Mouse (Mus musculus) ES-CJ7 (cell line): ENCODE measurements around the gene Fam47e.

Experiments
- DNase-seq: peaks from one replicate; pipeline ENCODE4 v3.0.0; 2011; ENCODE audit warnings: low read depth, low spot score

The Fam47e gene

GRCm38 (mm10) chr5:92602691-92603690 is 48.1 kb downstream of the Fam47e start, which contains the start of gene Stbd1:
Gene Stbd1 (plus strand): TSS chr5:92603041.
- peak; percentile 60 for DNase-seq

- DNase-seq: no peak
Observed at GRCm38 (mm10) chr5:92604452-92605247, 49.8 kb downstream of the Fam47e start.

DNA sequence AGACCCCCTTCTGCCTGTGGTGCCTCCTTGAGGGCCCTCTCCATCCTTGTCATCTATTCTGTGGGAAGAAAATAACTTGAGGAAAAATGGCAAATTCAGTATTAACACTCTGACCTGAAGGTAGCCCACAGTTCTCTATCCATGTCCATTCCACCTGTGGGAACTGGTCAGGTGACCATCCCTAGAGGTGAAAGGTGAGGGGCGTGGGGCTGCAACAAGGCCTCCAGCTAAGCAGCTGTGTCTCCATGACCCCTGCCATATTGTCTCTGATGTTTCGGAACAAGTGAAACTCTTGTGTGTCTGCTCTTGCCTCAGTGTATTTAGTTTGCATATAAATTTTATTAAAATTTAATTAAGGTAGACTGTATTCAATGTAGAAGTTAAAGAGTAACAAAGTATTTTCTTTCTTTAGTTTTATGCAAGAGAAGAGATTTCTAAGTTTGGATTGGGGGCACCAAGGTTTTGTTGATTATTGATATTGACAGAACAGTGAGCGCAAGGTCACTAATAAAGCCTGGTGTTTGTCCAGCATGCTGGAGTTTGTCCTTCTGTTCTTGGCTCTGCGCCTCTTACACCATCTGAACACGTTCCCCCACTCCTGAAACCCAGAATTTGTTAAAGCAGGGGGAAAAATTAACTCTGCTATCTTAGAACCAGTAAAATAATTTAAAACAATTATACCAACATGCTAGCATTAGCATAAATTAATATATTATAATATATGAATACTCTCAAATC is 52.8 kb downstream of the Fam47e start:
- no peak for DNase-seq

DNA sequence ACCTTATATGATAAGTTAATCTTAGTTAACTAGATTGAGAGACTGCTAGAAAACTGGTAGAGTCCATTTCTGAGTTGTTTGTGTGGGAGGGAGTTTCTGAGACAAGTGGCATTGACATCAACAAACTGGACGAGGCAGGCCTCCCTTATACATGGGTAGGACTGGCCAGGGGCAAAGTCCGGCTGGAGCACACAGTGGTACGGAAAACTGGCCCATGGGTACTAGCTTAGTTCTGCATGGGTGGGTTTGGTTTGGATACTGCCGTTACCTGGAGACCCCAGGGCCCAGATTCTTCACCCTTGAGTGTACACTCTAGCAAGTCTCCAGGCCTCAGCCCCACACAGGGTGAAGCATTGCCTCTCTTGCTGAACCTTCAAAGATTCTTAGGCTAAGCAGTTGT is 57.9 kb downstream of the Fam47e start:
- no peak for DNase-seq

DNA sequence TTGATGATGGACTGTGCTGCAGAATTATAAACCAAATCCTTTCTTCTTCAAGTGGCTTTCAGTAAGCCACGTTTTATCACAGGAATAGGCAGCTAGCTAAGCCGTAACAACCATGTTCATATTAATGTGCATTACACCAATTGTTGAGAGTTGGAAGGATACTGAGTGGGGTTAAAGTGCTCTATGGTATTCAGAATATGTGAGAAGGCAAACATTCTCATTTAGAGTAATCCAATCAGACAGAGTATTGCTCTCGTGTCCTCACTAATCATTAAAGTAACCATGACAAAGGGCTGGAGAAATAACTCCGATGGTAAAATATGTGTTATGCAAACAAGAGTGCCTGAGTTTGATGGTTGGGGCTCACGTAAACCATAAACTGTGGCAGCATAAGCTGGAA is 67.0 kb downstream of the Fam47e start:
- no peak for DNase-seq

DNA sequence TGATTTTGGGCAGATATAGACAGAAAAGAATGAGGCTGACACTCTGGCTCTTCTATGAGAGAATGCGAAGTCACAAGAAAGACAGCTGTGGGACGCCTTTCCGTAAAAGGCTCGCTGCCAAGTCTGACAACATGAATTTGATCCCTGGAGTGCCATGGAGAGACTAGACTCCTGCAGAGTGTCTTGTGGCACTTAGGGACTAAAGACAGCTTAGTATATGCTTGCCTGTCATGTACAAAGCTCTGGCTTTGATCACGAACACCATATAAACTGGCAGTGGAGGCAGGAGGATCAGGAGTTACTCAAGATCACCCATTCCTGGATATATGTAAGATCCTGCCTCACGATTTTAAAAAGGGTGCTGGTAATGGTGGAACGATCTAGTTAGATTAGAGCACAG is 73.0 kb downstream of the Fam47e start:
- no peak for DNase-seq

- peak; percentile 33 for DNase-seq
Observed at GRCm38 (mm10) chr5:92633526-92633925, 78.7 kb downstream of the Fam47e start.

DNA sequence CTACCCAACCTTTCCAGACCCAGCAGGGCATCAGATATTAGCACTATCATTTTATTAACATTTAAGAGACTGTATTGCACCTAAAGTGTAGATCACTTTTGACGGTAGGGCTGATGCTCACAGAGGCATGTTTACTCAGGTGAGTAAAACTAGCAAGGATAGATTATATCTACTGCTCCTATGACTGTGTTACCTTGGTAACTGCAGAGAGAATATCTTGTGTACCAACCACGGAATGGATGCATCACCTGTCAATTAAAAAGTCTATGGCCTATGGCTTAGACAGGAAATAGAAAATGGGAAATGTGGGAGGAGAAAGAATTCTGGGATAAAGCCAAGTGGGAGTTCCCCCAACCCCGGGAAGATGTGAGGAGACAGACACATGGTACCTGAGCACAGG is 80.0 kb downstream of the Fam47e start:
- no peak for DNase-seq

DNA sequence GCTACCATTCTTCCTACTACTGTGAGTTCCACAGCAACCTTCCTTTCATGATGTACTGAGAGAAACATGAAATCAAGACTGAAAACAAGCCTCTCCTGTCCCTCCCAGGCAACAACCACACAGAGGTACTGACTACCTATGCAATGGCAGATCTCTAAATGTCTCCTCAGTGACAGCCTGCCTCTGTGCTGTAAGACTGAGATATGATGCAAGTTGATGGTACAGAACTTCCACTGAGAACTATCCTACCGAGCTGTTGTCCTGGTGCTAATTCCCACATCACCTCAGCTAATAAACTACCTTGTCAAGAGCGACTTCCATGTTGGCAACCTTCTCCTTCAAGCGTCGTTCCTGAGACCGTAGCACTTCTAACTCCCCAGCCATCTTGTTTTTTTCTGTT is 81.0 kb downstream of the Fam47e start:
- no peak for DNase-seq

DNA sequence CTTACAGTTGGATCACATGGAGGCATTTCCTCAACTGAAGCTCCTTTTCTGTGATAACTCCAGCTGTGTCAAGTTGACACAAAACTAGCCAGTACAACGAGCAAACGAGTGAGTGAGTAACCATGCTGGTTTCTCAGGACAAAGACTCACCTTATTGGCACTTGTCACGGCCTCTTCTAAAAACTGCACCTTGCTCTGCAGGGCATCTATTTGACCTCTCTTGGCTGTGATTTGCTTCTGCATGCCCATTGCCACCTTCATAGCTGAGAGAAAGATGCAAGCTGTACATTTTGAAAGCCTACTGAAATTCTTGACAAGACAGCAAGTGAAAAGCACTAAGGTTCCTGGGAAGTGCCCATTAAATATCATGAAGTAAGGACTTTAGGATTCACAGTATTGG is 86.0 kb downstream of the Fam47e start:
- no peak for DNase-seq
